Mouse (Mus musculus) c-Kit-positive CD71-positive TER-119-positive erythroid progenitor cells, embryonic 14.5 days (primary cell): Measurements from ENCODE around the gene Asphd1.

ENCODE experiments used
- DNase-seq: peaks from one replicate; pipeline ENCODE4 v3.0.0-alpha.2; 2013; ENCODE audit warnings: low spot score

Asphd1 gene

DNA sequence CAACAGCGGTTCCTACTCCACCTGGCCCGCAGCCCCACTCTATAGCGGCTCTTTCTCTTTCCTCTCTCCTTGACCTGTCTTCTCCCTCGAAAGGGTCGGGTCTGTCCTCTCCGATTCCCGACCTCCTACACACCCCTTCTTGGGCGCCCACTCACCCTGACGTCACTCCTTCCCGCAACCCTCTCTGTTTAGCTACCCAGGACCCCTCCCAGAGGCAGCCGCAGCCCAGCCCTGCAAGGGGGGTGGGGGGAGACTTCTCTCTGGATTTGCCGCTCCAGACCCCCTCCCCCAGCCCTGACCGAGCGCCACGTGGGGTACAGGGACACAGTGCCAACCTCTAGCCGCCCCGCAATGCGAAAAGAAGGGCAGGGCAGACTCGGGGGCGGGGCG lies at the start of gene Asphd1:
Asphd1 (minus strand) TSS at position 180 of the 390 bp plus-strand sequence.
- DNase-seq, result no peak

DNA sequence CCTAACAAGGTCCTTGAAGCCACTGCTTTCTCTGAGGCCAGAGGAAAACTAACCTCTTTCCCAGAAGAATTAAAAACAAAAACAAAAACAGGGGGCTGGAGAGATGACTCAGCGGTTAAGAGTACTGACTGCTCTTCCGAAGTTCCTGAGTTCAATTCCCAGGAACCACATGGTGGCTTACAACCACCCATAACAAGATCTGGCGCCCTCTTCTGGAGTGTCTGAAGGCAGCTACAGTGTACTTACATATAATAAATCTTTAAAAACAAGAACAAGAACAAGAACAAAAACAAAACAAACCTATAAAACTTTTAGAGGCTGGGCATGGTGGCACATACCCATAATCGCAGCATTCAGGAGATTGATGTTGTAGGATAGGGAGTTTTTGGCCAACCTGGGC lies 47.1 kb upstream of the Asphd1 start:
- DNase-seq, result no peak

GRCm38 (mm10) chr7:126988816-126989215 lies 39.4 kb upstream of the Asphd1 start:
- no peak for DNase-seq

DNA sequence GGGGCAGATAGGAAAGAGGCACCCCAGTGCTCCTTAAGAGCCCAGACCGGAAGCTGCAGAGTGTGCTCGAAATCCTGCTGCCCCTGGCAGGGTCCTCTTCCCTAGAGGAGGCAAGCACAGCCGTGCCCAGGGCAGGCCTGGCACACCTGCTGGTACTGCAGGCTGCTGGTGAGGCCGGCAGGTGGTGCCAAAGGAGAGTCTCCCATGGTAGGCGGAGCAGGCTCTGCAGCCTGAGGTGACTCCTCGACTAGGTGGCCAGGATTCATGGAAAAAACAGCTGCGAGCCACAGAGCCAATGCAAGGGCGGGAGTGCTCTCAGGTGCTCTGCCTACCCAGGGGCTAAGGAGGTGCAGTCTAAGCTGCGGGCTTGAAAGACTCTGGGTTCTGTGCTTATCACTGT lies 36.9 kb upstream of the Asphd1 start:
- no peak for DNase-seq

GRCm38 (mm10) chr7:126984667-126985444 lies 35.5 kb upstream of the Asphd1 start:
- no peak for DNase-seq

GRCm38 (mm10) chr7:126983113-126983512 lies 33.7 kb upstream of the Asphd1 start:
- no peak for DNase-seq

DNA sequence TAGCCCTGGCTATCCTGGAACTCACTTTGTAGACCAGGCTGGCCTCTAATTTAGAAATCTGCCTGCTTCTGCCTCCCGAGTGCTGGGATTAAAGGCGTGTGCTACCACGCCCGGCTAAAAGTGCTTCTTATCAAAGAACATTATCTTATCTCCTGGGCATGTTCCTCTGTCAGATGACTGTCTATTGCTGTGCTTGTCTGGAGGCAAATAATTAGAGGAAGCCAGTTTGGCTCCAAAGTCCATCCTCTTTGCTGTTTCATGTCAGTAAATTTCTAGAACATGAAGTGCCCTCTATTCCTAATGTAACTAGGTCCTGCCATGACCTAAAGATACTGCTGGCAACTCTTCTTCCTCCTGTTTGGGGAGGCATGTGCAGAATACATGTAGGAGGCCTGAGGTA lies 32.7 kb upstream of the Asphd1 start:
- DNase-seq, result no peak

DNA sequence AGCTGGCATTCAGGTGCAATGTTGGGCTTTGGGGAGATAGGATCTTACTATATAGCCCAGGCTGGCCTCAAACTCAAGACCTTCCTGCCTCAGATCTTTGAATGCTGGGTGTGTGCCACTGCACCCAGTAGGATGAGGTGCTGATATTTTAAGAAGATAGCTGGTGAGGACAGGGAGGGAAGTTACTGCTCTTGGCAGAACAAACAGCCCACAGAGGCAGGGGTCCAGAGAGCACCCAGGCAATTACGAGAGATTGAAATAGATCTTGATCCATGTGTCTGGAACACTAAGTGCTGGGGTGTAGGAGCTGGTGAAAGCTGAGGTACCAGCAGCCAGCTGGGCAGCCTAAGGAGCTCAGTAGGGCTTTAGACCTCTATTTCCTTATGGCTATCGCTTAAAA lies 32.2 kb upstream of the Asphd1 start:
- no peak for DNase-seq

DNA sequence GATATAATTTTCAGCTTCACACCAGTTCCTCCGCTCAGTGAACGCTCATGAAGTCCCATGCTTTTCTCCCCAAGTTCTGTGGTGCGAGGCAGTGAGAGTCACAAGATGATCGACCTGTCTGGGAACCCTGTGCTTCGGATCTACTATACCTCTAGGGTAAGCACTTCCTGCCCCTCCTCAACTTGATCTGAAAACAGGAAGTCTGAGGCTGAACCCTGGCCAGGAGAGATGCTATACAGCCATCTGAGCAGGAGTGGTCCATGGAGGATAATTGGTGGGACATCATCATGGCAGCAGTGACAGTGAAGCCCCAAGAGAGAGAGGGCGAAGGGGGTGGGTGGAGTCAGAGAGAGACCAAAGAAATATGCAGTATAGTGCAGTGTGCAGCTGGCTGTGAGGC lies 29.5 kb upstream of the Asphd1 start:
- no peak for DNase-seq

DNA sequence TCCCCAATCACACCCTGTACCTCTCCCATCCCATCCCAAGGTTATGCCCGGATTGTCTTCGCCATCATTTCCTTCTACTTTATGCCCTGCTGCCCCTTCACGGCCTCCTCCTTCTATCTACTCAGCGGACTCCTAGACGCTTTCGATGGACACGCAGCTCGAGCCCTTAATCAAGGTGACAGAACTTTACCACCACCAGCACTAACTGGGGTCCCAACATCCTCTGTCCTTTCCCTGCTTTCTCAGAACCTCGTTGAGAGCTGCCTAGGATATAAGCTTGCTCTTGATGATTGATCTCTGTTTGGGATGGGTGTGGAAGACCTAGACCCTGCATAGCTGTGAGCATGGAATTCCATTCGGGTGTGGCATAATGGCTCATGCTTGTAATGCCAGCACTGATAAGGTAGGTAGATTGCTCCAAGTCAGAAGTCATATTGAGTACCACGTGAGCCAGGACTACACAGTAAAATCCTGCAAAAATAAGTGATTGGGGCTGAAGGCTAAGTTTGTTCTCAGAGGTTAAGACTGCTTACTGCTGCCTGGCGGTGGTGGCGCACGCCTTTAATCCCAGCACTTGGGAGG lies 27.6 kb upstream of the Asphd1 start:
- peak; percentile 47 for DNase-seq

DNA sequence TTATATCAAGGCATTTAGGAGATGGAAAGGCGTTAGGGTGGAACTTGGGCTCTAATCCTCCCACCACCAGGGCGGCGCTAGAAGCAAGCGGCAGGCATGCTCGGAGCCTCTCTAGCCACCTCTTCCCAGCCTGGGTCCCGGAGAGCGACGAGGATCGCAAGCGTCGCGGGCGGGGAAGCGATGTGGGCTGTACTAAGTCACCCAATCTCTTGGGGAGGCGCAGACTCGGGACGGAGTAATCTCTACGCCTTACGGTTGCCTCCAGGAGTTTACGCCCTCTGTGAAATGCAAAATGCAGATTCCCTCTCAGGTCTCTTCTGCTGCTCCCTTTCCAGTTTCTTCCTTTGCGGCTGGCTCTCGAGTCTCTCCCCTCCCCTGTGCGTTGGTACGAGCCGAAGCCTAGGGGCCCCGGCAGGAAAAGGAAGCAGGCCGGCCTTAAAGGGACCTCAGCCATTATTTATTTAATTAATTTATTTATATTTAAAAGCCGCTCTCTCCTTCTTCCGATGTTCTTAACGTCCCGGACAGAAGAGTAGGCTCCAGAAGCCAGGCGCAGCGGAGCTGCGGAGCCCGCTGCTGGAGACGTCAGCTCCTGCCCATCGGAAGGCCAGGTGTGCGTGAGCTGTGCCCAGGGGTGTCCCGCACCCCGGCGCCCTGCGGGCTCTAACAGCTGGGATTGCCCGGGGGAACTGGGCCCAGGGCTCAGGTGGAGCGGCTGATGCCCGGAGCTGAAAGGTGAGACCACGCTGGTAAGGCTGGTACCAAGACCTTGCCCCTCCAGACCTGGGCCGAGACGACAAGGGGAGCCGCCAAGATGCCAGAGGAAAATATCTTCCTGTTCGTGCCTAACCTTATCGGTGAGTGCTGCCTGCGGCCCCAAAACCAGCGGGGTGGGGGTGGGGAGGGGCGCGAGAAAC lies 26.8 kb upstream of the Asphd1 start, which contains the start of gene Cdiptos:
Cdiptos (minus strand) TSS at position 149 of the 917 bp plus-strand sequence.
- peak; percentile 96 for DNase-seq

DNA sequence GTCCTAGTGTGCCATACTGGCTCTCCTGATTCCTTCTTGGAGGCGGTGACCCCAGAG lies 26.3 kb upstream of the Asphd1 start, which contains the start of gene Cdipt:
Cdipt (plus strand) TSS at position 22 of the 57 bp plus-strand sequence.
- DNase-seq, result no peak

DNA sequence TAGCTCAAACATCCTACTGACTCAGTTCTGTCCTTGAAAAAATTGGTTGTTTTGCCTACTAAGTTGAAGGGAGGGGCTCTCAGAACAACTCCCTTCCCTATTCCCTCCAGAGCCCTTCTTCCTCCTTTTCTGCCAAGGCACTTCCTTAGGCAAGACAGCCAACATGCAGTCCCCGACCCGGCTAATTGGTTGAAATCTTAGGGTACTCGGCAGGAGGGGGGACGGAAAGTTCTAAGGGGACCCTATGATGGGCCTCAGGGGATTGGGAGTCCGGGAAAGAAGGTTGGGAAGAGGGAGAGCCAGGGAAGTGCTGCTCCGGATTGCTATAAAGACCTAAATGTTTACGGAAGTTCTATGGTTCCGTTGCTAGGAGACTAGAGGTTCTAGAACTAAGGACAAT lies 26.1 kb upstream of the Asphd1 start:
- no peak for DNase-seq

DNA sequence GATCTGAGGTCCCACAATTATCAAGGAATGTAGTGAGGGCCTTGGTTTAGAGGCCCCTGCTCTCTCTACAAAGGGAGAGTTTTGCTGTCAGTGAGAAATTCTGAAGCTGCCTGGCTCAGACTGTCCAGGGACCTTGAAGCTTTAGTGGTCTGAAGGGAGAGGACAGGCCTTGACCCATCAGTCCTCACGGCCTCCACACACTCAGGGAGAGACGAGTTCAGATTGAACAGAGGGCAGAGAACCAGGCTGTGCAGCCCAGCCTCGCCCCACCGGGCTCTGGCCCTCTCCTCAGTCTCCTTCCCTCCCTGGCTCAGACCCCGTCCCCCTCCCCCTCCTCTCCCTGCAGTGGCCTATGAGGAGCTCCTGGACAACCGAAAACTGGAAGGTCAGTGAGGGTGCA lies 18.0 kb upstream of the Asphd1 start:
- DNase-seq, result no peak

GRCm38 (mm10) chr7:126965568-126965967 lies 16.2 kb upstream of the Asphd1 start:
- no peak for DNase-seq

GRCm38 (mm10) chr7:126963548-126964286 lies 14.3 kb upstream of the Asphd1 start:
- DNase-seq, result no peak

DNA sequence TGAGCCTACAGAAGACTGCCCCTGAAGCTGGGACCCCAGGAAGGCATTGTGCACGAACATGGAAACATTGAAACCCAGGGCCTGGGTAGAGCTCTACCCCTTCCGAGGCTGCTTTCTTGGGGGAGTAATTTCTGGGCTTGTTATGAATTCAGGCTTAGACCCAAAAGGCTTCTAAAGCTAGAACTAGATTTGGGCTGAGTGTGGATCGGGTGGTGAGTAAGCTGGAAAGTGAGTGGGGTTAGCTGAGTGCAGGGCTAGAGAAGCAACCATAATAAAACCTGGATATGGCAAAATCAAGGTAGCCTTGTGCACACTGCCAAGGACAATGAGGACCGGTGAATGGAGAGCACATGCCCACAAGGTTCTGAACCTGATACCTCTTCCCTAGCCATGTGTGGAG lies 12.6 kb upstream of the Asphd1 start:
- DNase-seq, result no peak

- no peak for DNase-seq
These were observed 11.7 kb upstream of the Asphd1 start for GRCm38 (mm10) chr7:126961095-126961494.

DNA sequence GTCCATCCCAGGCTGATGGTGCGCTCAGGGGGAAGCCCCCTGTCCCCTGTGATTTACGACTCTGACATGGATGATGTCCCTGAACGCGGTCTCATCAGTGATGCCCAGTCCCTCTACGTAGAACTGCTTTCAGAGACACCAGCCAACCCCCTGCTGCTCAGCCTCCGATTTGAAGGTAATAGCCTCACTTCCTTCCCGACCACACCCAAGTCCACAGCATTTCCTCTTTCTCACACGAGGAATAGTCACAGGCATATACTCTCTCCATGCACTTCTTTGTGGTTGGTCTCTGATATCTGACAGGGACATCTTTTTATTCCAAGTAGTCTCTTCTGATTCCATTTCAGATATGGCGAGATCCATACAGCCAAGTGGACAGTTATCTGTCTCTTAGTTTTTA lies 10.4 kb upstream of the Asphd1 start:
- no peak for DNase-seq

- DNase-seq, result no peak
These were observed 5.7 kb upstream of the Asphd1 start for GRCm38 (mm10) chr7:126955125-126955524.

DNA sequence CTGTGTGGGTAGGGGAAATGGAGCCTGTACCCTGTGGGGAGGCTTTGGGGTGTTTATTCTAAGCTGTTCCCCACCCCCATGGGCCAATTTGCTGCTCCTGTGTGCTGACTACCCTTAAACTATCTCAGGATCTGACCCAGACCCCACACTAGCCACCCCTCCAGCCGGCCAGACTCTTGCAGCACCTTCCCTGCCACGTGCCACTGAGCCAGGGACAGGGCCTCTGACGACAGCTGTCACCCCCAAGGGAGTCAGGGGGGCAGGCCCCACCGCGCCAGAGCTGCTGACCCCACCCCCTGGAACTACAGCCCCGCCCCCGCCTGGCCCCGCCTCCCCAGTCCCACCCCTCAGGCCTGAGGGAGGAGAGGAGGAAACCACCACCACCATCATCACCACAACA lies 3.3 kb upstream of the Asphd1 start:
- no peak for DNase-seq

GRCm38 (mm10) chr7:126951741-126952140 lies 2.4 kb upstream of the Asphd1 start:
- no peak for DNase-seq
